Mouse (Mus musculus) cerebellum, postnatal 36 days (tissue): ENCODE measurements at regions not wholly inside any gene's neighbourhood (a gene's known extent, or its start where the extent isn't known, plus 50 kb on each side); places are given as distances from the start of the nearest gene placed in this dataset.
"Not testable (repeated sequence)": the region's sequence is repeated elsewhere in the genome, so short reads cannot be mapped to it uniquely, and the experiment has no call there.

Experiments
- DNase-seq, 2 experiments: peaks; one replicate each; pipeline ENCODE4 v3.0.0; 2021 to 2022; ENCODE audit warnings: mixed read lengths in 2 of 2

GRCm38 (mm10) chr2:117450172-117450865, 107.5 kb upstream of the Rasgrp1 start:
- DNase-seq: no peak

- no peak for DNase-seq
These were observed 109.0 kb upstream of the Rasgrp1 start for GRCm38 (mm10) chr2:117451818-117452217.

- DNase-seq: no peak
These were observed 112.4 kb upstream of the Rasgrp1 start for GRCm38 (mm10) chr2:117455021-117455739.

GRCm38 (mm10) chr2:117455740-117456455, 113.1 kb upstream of the Rasgrp1 start:
- DNase-seq: no peak

GRCm38 (mm10) chr2:117456456-117457020, 113.7 kb upstream of the Rasgrp1 start:
- DNase-seq: no peak

GRCm38 (mm10) chr2:117461541-117462290, 118.9 kb upstream of the Rasgrp1 start:
- DNase-seq: no peak

GRCm38 (mm10) chr2:117474885-117475542, 132.2 kb upstream of the Rasgrp1 start:
- DNase-seq: no peak

GRCm38 (mm10) chr2:117475561-117475960, 132.8 kb upstream of the Rasgrp1 start:
- DNase-seq: no peak

- not testable (repeated sequence) for DNase-seq
These were observed 134.7 kb upstream of the Rasgrp1 start for GRCm38 (mm10) chr2:117477503-117477902.

GRCm38 (mm10) chr2:117479244-117480009, 136.6 kb upstream of the Rasgrp1 start:
- DNase-seq: not testable (repeated sequence)

GRCm38 (mm10) chr2:117486447-117486846, 143.6 kb upstream of the Rasgrp1 start:
- no peak for DNase-seq

GRCm38 (mm10) chr2:117498565-117498964, 155.8 kb upstream of the Rasgrp1 start:
- DNase-seq: no peak

- DNase-seq: no peak
These were observed 159.8 kb upstream of the Rasgrp1 start for GRCm38 (mm10) chr2:117502611-117503010.

- no peak for DNase-seq
These were observed 168.9 kb upstream of the Rasgrp1 start for GRCm38 (mm10) chr2:117511737-117512136.

- peak in 1 of 2 experiments; percentile 4 for DNase-seq
These were observed 169.8 kb upstream of the Rasgrp1 start for GRCm38 (mm10) chr2:117512551-117512950.

- DNase-seq: no peak
These were observed 181.6 kb upstream of the Rasgrp1 start for GRCm38 (mm10) chr2:117524437-117524836.

GRCm38 (mm10) chr2:117538865-117539264, 196.1 kb upstream of the Rasgrp1 start:
- DNase-seq: no peak

GRCm38 (mm10) chr2:117539285-117539684, 196.5 kb upstream of the Rasgrp1 start:
- no peak for DNase-seq

- peak; percentile 21 to 40 for DNase-seq
These were observed 198.7 kb upstream of the Rasgrp1 start for GRCm38 (mm10) chr2:117541471-117541870.

- DNase-seq: no peak
These were observed 199.5 kb upstream of the Rasgrp1 start for GRCm38 (mm10) chr2:117542298-117542697.

- DNase-seq: no peak
These were observed 200.5 kb upstream of the Rasgrp1 start for GRCm38 (mm10) chr2:117543301-117543782.
